Mouse (Mus musculus): Measurements from ENCODE around the gene Mef2a. TPM values are rescaled to one million over a fixed set of nuclear protein-coding genes. Genes with fewer than 3 reads are reported as not detected.

Gene Mef2a
- polyA plus RNA-seq, 1 experiment from 2014 or later, result 24.1 TPM

- no peaks in the 10 kb centered on the region for H3K36me3 ChIP-seq (ENCODE audit: control insufficient read depth, insufficient read depth, low read length)
- H3K4me3 ChIP-seq (ENCODE audit: low read depth, low read length), result no peak overlapping the region
- 49% methylated on average over 4 of the region's 4 CpGs for WGBS
- no peaks in the 10 kb centered on the region for H3K27me3 ChIP-seq (ENCODE audit: control insufficient read depth, insufficient read depth, low read length)
- H3K9ac ChIP-seq (ENCODE audit: low read length), result no peak overlapping the region
- H3K27ac ChIP-seq (ENCODE audit: low read depth, low read length), result no peak overlapping the region
- no peaks in the 10 kb centered on the region for H3K4me1 ChIP-seq (ENCODE audit: control insufficient read depth, insufficient read depth, low read length)
- no peaks in the 10 kb centered on the region for H3K9me3 ChIP-seq (ENCODE audit: control insufficient read depth, low read length)
- ATAC-seq (ENCODE audit: low FRiP score) (no peak), DNase-seq (ENCODE audit: low spot score, missing footprints) (no peak)
- H3K4me2 ChIP-seq, result no peak overlapping the region
These were observed 160.7 kb downstream of the Mef2a start for GRCm38 (mm10) chr7:67211971-67212370.

DNA sequence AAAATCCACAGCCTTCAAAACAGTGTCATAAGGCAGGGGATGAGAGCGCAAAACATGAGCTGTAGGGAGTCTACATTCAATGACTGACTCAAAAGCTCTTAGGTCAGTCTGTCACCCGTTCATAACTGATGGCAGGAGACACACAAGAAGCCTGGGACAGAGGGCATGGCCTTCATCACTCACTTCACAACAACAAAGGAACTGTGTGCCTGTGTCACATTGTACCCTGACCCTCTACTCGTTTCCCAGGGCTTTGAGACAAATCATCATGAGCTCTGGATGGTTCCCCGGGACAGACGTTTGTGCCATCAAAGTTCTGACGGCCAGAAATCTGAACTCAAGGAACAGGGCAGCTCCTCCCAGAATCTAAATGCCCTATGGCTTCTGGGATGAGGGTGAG is 161.3 kb downstream of the Mef2a start:
- Histone ChIP-seq H3K36me3 (ENCODE audit: control insufficient read depth, insufficient read depth, low read length) (no peaks in the 10 kb centered on the region), H3K27ac (ENCODE audit: low read depth, low read length) (no peak overlapping the region), H3K9ac (ENCODE audit: low read length) (no peak overlapping the region), H3K27me3 (ENCODE audit: control insufficient read depth, insufficient read depth, low read length) (no peaks in the 10 kb centered on the region), H3K4me3 (ENCODE audit: low read depth, low read length) (no peak overlapping the region), H3K4me2 (no peak overlapping the region), H3K4me1 (ENCODE audit: control insufficient read depth, insufficient read depth, low read length) (no peaks in the 10 kb centered on the region), H3K9me3 (ENCODE audit: control insufficient read depth, low read length) (no peaks in the 10 kb centered on the region)
- no peak for DNase-seq (ENCODE audit: low spot score, missing footprints)
- ATAC-seq (ENCODE audit: low FRiP score), result no peak
- WGBS, result 67% methylated on average over 6 of the region's 6 CpGs

GRCm38 (mm10) chr7:67210004-67210833 is 162.4 kb downstream of the Mef2a start:
- H3K36me3 ChIP-seq (ENCODE audit: control insufficient read depth, insufficient read depth, low read length), result no peaks in the 10 kb centered on the region
- no peak overlapping the region for H3K4me2 ChIP-seq
- DNase-seq (ENCODE audit: low spot score, missing footprints), result no peak
- H3K4me3 ChIP-seq (ENCODE audit: low read depth, low read length), result no peak overlapping the region
- H3K27me3 ChIP-seq (ENCODE audit: control insufficient read depth, insufficient read depth, low read length), result no peaks in the 10 kb centered on the region
- H3K9ac ChIP-seq (ENCODE audit: low read length), result no peak overlapping the region
- ATAC-seq (ENCODE audit: low FRiP score), result no peak
- no peaks in the 10 kb centered on the region for H3K4me1 ChIP-seq (ENCODE audit: control insufficient read depth, insufficient read depth, low read length)
- no peaks in the 10 kb centered on the region for H3K9me3 ChIP-seq (ENCODE audit: control insufficient read depth, low read length)
- no peak overlapping the region for H3K27ac ChIP-seq (ENCODE audit: low read depth, low read length)
- WGBS, result 74% methylated on average over 6 of the region's 6 CpGs

GRCm38 (mm10) chr7:67208317-67208716 is 164.3 kb downstream of the Mef2a start:
- Histone ChIP-seq H3K27me3 (ENCODE audit: control insufficient read depth, insufficient read depth, low read length) (no peaks in the 10 kb centered on the region), H3K4me3 (ENCODE audit: low read depth, low read length) (no peak overlapping the region), H3K9ac (ENCODE audit: low read length) (no peak overlapping the region), H3K4me2 (no peak overlapping the region), H3K27ac (ENCODE audit: low read depth, low read length) (no peak overlapping the region), H3K9me3 (ENCODE audit: control insufficient read depth, low read length) (no peaks in the 10 kb centered on the region), H3K36me3 (ENCODE audit: control insufficient read depth, insufficient read depth, low read length) (no peaks in the 10 kb centered on the region), H3K4me1 (ENCODE audit: control insufficient read depth, insufficient read depth, low read length) (no peaks in the 10 kb centered on the region)
- no peak for ATAC-seq (ENCODE audit: low FRiP score)
- 88% methylated on average over 1 of the region's 1 CpGs for WGBS
- no peak for DNase-seq (ENCODE audit: low spot score, missing footprints)

DNA sequence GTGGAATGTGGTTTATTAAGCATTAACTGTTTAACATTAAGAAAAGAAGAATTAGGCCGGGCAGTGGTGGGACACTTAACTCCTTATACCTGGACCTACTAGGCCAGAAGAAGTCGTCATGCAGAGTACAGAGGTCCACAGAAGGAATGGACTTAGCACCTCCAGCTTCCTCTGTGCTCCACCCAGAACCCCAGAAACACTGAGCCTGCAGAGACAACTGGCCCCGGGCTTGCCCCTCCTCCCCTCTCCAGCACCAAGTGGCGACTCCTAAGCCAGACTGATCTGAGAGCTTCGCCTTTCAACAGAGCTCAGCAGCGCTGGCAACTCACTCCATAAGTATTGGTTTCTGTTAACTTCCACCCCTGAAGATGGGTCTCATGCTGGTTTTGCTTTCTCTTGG is 165.0 kb downstream of the Mef2a start:
- Histone ChIP-seq H3K27ac (ENCODE audit: low read depth, low read length) (no peak overlapping the region), H3K4me3 (ENCODE audit: low read depth, low read length) (no peak overlapping the region), H3K9ac (ENCODE audit: low read length) (no peak overlapping the region), H3K9me3 (ENCODE audit: control insufficient read depth, low read length) (no peaks in the 10 kb centered on the region), H3K4me2 (no peak overlapping the region), H3K36me3 (ENCODE audit: control insufficient read depth, insufficient read depth, low read length) (no peaks in the 10 kb centered on the region), H3K27me3 (ENCODE audit: control insufficient read depth, insufficient read depth, low read length) (no peaks in the 10 kb centered on the region), H3K4me1 (ENCODE audit: control insufficient read depth, insufficient read depth, low read length) (no peaks in the 10 kb centered on the region)
- DNase-seq (ENCODE audit: low spot score, missing footprints) (no peak), ATAC-seq (ENCODE audit: low FRiP score) (no peak)
- 54% methylated on average over 6 of the region's 6 CpGs for WGBS

DNA sequence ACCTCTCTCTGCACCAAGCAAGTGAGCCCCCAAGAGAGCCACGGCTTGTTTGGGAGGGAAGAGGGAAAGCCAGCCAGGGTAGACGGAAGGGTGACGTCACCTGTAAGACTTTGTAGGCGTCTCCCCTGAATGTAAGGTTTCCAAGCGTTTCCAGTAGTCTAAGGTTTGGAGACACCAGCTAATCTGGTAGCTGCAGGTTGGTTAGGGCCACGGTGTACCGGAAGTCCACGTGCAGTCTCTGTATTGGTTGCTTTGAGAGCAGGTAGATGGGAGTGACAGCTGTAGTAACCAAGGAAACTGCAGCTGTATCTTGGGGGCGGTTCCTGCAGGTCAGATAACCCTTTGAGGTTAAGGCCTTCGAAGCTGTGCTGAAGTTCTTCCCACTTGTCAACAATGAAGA is 166.2 kb downstream of the Mef2a start:
- H3K27ac ChIP-seq (ENCODE audit: low read depth, low read length), result no peak overlapping the region
- H3K4me2 ChIP-seq, result no peak overlapping the region
- DNase-seq (ENCODE audit: low spot score, missing footprints), result peak; percentile 84
- no peak for ATAC-seq (ENCODE audit: low FRiP score)
- H3K36me3 ChIP-seq (ENCODE audit: control insufficient read depth, insufficient read depth, low read length), result no peaks in the 10 kb centered on the region
- no peaks in the 10 kb centered on the region for H3K4me1 ChIP-seq (ENCODE audit: control insufficient read depth, insufficient read depth, low read length)
- no peak overlapping the region for H3K9ac ChIP-seq (ENCODE audit: low read length)
- 83% methylated on average over 10 of the region's 10 CpGs for WGBS
- no peaks in the 10 kb centered on the region for H3K9me3 ChIP-seq (ENCODE audit: control insufficient read depth, low read length)
- no peaks in the 10 kb centered on the region for H3K27me3 ChIP-seq (ENCODE audit: control insufficient read depth, insufficient read depth, low read length)
- no peak overlapping the region for H3K4me3 ChIP-seq (ENCODE audit: low read depth, low read length)

DNA sequence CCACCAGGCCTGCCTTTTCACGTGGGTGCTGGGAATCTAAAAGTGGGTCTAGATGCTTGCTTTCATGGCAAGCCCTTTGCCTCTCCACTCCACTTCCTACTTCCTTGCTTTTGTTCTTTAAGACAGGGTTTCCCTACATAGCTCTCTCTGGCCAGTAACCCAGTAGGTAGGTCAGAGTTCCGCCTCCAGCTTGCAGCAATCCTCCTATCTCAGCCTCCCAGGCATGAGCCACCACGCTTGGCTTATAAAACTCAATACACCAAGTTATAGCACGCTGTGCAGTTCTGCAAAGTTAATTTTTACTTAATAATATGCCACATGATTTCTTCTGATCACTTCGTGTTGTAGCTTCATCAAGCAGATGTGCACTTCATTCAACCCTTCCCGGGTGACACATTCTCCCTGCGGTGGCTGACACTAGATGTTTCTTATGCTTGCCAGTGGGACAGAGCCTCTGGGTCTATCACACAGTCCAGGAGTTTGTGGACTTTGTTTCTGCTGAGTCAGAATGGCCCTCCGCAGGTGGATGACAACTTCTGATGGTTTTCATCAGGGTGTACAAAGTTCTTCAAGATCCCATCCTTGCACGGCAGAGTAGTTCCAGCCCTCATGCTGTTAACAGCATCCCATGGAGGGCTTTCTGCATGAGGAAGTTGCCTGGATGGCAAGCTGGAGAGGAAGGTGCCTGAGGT is 166.8 kb downstream of the Mef2a start:
- DNase-seq (ENCODE audit: low spot score, missing footprints), result no peak
- no peak overlapping the region for H3K27ac ChIP-seq (ENCODE audit: low read depth, low read length)
- no peaks in the 10 kb centered on the region for H3K27me3 ChIP-seq (ENCODE audit: control insufficient read depth, insufficient read depth, low read length)
- no peaks in the 10 kb centered on the region for H3K4me1 ChIP-seq (ENCODE audit: control insufficient read depth, insufficient read depth, low read length)
- no peak overlapping the region for H3K4me3 ChIP-seq (ENCODE audit: low read depth, low read length)
- 92% methylated on average over 9 of the region's 9 CpGs for WGBS
- H3K9ac ChIP-seq (ENCODE audit: low read length), result no peak overlapping the region
- no peaks in the 10 kb centered on the region for H3K9me3 ChIP-seq (ENCODE audit: control insufficient read depth, low read length)
- H3K4me2 ChIP-seq, result no peak overlapping the region
- H3K36me3 ChIP-seq (ENCODE audit: control insufficient read depth, insufficient read depth, low read length), result no peaks in the 10 kb centered on the region
- no peak for ATAC-seq (ENCODE audit: low FRiP score)

GRCm38 (mm10) chr7:67203625-67204024 is 169.0 kb downstream of the Mef2a start:
- H3K4me1 ChIP-seq (ENCODE audit: control insufficient read depth, insufficient read depth, low read length), result no peaks in the 10 kb centered on the region
- no peak overlapping the region for H3K27ac ChIP-seq (ENCODE audit: low read depth, low read length)
- no peaks in the 10 kb centered on the region for H3K36me3 ChIP-seq (ENCODE audit: control insufficient read depth, insufficient read depth, low read length)
- no peak overlapping the region for H3K4me2 ChIP-seq
- no peaks in the 10 kb centered on the region for H3K9me3 ChIP-seq (ENCODE audit: control insufficient read depth, low read length)
- 89% methylated on average over 3 of the region's 3 CpGs for WGBS
- H3K9ac ChIP-seq (ENCODE audit: low read length), result no peak overlapping the region
- DNase-seq (ENCODE audit: low spot score, missing footprints) (no peak), ATAC-seq (ENCODE audit: low FRiP score) (no peak)
- H3K27me3 ChIP-seq (ENCODE audit: control insufficient read depth, insufficient read depth, low read length), result no peaks in the 10 kb centered on the region
- no peak overlapping the region for H3K4me3 ChIP-seq (ENCODE audit: low read depth, low read length)

DNA sequence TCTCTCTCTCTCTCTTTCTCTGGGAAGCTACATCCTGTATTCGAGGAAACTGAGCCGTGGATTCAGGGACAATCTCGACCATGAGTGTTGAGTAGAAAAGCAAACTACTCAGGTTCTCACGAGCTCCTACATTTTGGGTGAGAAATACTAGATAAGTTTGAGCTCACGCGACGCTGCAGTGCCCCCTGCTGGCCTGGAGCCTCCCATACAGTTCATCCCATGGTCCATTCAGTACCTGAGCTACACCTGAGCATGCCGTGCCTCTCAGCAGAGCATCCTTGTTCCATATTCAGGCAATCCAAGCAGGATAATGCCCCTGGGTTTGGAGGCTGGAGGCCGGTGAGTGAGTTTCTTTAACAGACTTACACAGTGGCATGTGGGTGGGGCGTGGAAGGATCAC is 173.2 kb downstream of the Mef2a start:
- H3K4me3 ChIP-seq (ENCODE audit: low read depth, low read length), result no peak overlapping the region
- no peaks in the 10 kb centered on the region for H3K27me3 ChIP-seq (ENCODE audit: control insufficient read depth, insufficient read depth, low read length)
- DNase-seq (ENCODE audit: low spot score, missing footprints), result peak; percentile 94
- H3K36me3 ChIP-seq (ENCODE audit: control insufficient read depth, insufficient read depth, low read length), result no peaks in the 10 kb centered on the region
- no peak overlapping the region for H3K4me2 ChIP-seq
- no peak overlapping the region for H3K9ac ChIP-seq (ENCODE audit: low read length)
- H3K9me3 ChIP-seq (ENCODE audit: control insufficient read depth, low read length), result no peaks in the 10 kb centered on the region
- 21% methylated on average over 10 of the region's 10 CpGs for WGBS
- H3K27ac ChIP-seq (ENCODE audit: low read depth, low read length), result no peak overlapping the region
- H3K4me1 ChIP-seq (ENCODE audit: control insufficient read depth, insufficient read depth, low read length), result no peaks in the 10 kb centered on the region
- ATAC-seq (ENCODE audit: low FRiP score), result no peak
